Mouse (Mus musculus) frontal cortex, postnatal 10 days (tissue): ENCODE measurements around the gene Aldh9a1.

Experiments
- DNase-seq, 2 experiments: peaks; one replicate each; pipeline ENCODE4 v3.0.0; 2022; ENCODE audit warnings: low spot score in 2 of 2, mixed read lengths in 1 of 2

Aldh9a1 gene

DNA sequence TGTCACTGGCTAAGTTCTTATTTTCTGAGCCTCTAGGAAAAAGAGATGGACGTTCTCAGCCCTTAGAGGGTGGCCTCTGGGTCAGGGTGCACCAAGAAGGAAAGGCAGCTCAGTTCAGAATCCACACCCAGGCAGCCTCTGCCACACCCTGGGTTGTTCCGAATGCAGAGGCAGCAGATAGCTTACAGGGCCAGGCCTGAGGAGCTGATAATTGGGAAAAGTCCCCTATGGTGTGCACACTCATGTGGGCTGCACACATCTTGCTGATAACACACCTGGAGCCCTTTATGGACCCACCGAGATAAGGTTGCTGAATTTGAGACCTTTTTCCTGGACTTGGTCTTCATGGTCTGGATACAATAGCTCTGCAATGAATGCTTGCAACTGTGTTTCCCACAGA is 34.4 kb downstream of the Aldh9a1 start:
- no peak for DNase-seq

GRCm38 (mm10) chr1:167385211-167385610 is 35.4 kb downstream of the Aldh9a1 start:
- DNase-seq = no peak

GRCm38 (mm10) chr1:167385636-167386035 is 35.8 kb downstream of the Aldh9a1 start:
- no peak for DNase-seq

DNA sequence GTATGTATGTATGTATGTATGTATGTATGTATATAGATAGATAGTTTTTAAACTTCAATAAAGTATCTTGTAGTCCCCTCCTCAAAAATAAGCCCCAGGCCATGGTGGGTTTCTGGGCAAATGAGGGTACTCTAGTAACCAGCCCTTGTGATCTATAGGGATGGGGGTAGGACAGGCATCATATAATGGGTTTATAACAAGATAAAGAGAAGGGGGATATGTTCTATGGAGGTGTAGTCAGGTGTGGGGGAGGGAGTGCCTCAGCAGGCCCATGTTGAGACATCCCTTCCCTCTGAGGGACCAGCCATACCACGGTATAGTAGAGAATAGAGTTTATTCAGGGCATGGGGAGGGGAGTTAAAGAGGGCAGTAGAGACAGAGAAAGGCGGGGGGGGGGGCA is 36.7 kb downstream of the Aldh9a1 start:
- no peak for DNase-seq

- DNase-seq = no peak
Observed at GRCm38 (mm10) chr1:167387310-167387709, 37.5 kb downstream of the Aldh9a1 start.

DNA sequence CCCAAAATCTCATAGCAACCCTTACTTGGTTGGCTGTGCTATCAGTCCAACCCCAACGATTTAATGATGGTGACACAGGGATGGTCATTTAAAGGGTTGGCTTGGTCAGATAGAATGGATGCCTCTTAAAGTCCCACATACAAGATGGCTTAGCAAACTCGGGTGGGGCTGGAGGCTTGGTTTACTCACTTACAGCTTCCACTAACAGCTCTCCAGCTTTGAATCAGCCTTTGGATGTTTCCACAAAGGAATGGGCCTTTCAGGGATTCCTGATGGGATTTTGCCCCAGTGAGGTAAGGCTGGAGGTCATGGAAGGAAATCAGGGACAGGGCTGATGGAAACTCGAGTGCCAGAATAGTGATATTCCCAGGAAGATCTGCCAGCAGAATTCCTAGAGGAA is 38.0 kb downstream of the Aldh9a1 start:
- no peak for DNase-seq

DNA sequence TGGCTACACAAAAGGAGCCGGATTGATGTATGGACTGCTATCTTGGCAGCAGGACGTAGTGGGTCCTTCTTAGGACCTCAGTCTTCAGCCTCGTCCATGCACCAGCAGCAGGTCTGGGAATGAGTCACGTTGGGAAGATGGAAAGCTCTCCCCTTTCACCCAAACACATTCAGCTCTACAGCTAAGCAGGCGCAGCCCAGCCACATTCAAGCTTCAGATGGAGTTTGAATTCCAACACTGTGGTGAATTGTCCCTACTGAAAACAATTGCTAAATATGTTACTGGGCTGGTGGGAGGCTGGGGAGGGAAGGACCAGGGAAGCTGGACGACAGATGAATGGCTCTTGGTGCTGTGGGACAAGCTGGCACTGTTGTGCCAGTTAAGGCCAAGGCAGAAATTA is 38.8 kb downstream of the Aldh9a1 start:
- DNase-seq = no peak

DNA sequence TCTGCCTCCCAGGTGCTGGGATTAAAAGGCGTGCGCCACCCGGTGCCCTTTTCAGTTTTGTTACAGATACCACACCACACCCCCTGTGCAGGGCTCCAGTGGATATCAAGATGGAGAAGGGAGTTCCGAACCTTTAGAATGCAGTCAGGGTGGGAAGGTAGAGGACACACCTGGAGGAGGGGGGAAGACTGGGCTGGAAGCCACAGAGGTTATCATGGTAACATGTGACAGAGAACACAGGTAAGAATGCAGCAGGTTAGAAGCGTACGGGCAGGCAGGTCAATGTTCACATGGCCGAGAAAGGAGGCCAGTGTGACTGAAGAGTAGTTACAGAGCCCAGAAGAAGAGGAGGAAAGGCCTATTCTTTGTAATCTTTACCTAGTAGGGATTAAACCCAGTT is 39.8 kb downstream of the Aldh9a1 start:
- DNase-seq = no peak

- DNase-seq = no peak
Observed at GRCm38 (mm10) chr1:167390381-167390780, 40.6 kb downstream of the Aldh9a1 start.

GRCm38 (mm10) chr1:167391241-167391640 is 41.5 kb downstream of the Aldh9a1 start:
- no peak for DNase-seq

- DNase-seq = no peak
Observed at GRCm38 (mm10) chr1:167392031-167392640, 42.3 kb downstream of the Aldh9a1 start.

- no peak for DNase-seq
Observed at GRCm38 (mm10) chr1:167392687-167393086, 42.9 kb downstream of the Aldh9a1 start.

GRCm38 (mm10) chr1:167393281-167393680 is 43.5 kb downstream of the Aldh9a1 start:
- DNase-seq = no peak

GRCm38 (mm10) chr1:167393683-167394492 is 44.1 kb downstream of the Aldh9a1 start, which contains the start of gene Mgst3:
Mgst3 (minus strand) TSS chr1:167393841.
- DNase-seq = peak; percentile 87 to 92

DNA sequence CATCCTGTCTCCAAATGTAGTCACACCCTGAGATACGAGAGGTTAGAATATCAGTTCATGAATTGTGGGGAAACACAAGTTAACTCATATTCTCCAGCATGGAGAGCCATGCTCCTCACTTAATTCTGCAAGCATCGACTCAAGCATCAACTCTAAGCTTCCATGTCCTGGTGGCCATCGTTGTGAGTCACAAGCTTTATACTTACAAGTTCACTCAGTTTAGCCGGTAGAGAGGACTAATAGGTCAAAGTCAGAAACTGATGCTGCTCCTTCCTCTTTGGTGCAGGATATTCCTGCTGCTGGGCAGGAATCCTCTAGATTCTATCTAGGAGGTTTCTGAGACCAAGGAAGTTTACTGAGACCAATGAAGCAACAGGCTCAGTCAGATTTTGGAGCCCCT is 55.4 kb downstream of the Aldh9a1 start:
- no peak for DNase-seq

DNA sequence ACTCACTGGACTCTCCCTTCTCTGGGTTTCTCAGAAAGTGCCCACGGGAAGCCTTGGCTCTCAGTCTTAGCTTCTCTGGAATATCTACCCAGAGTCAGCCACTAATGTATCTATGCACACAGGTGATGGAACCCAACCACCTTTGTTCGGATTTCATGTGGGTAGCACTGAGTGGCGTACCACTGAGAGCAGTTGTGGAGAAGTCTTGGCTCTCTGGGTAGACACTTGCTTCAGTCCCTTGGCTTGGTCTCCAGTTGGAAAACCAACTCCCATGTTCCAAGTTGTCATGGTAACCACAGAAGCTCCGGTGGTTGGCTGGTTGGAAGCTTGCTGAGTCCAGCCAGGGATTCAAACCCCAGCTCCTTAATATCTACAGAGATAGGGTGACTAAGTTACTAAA is 59.8 kb downstream of the Aldh9a1 start:
- DNase-seq = no peak

DNA sequence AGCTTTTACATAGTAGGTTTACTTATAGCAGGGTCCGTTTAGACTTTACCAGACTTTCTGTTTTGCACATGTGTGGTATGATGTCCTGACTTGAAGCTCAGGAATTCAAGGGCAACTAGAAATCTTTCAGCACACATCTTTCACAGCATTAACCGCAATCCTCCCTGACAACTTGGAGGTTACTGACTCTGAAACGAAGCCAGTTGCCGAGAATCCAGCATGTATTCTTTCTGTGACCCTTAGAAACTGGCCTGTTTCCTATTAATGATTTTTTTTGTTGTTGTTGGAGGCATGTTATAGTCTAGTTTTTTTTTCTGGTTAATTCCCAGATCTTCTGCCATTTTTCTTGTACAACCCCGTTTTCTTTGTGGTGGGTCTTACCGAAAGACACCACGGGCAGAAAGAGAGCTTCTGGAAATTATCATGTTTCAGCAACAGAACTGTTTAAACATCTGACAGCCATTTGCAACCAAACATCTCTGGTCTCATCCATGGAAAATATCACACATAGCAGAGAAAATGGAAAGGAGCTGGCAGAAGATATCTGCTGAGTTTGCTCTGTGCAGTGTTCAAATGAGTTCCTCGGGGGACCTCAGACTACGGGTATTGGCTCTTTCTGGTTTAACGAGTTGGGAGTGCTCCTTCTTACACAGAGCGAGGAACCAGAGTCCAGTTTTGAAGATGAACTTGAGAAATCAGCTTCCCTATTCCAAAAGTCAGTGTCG is 62.4 kb downstream of the Aldh9a1 start:
- no peak for DNase-seq

GRCm38 (mm10) chr1:167414846-167415245 is 65.1 kb downstream of the Aldh9a1 start:
- DNase-seq = peak; percentile 40 to 69
